Mouse (Mus musculus): ENCODE results near the gene Guca1b. TPM values are rescaled to one million over a fixed set of nuclear protein-coding genes. Genes with fewer than 3 reads are reported as not detected.
"Not testable (repeated sequence)": the region's sequence is repeated elsewhere in the genome, so short reads cannot be mapped to it uniquely, and the experiment has no call there.

Guca1b gene
- total and polyA plus RNA-seq, 2 experiments from 2014 or later, result 0.14 TPM; not detected in 1

DNA sequence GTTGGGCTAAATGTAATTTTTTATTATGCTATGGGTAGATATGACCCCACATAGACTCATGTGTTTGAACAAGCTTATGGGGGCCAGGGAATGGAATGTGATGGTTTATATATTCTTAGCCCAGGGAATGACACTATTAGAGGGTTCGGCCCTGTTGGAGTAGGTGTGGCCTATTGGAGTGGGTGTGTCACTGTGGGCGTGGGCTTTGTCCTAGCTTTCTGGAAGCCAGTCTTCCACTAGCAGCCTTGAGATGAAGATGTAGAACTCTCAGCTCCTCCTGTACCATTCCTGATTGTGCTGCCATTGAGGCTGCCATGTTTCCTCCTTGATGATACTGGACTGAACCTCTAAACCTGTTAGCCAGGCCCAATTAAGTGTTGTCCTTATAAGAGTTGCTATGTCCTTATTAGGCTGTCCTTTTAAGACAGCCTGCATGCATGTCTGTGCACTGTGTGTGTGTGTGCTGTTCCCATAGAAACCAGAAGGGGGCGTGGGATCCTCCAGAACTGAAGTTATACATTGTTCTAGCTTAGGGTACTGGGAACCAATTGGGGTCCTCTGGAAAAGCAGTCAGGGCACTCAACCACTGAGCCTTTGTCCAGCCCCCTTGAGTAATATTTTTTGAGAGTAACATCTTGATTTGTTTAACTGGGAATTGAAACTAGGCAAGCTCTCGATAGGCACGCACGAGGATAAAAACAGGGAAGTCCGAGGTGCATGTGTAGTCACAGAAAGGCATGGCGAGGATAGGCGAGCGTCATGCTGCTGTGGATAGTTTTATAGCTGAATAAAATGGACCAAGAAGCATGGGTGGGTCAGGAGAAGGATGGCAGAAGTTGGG is 22.7 kb downstream of the Guca1b start:
- TF ChIP-seq CTCF (IDR thresholded peaks at IDR 0.05; ENCODE audit: low read depth), result no peak; the same call in 1 of the 2 replicates
- 65% methylated on average over 10 of the region's 10 CpGs for WGBS
- Histone ChIP-seq H3K27ac (no peak overlapping the region), H3K4me3 (ENCODE audit: low read length) (no peak overlapping the region), H3K36me3 (ENCODE audit: insufficient read depth, low read length) (no peaks in the 10 kb centered on the region), H3K27me3 (ENCODE audit: insufficient read depth, low read length) (peaks cover 12% of the 10 kb centered on the region), H3K4me1 (ENCODE audit: insufficient read depth, low read length) (no peaks in the 10 kb centered on the region), H3K9me3 (ENCODE audit: low read length) (no peaks in the 10 kb centered on the region), H3K4me2 (ENCODE audit: low read depth, low read length) (no peak overlapping the region), H3K9ac (replicated peaks; ENCODE audit: low read length) (no peak overlapping the region)
- ATAC-seq (no peak), DNase-seq (ENCODE audit: low spot score) (no peak)

DNA sequence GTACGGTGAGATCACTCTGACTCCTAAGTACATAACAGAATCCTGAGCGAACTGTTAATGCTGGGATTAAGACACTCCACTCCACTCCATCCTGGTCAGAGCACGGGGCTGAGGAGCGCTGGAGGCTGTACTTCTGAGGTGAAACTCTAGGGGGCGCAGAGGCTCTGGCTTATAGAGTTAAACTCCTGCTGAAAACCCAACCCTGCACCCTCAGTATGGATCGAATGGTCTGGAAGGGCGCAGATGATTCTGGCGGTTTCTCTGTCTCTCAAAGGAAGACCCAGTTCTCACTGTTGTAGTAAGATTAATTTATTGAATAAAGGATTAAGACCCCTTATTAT is 23.3 kb downstream of the Guca1b start:
- H3K27ac ChIP-seq, result no peak overlapping the region
- no peak overlapping the region for H3K4me2 ChIP-seq (ENCODE audit: low read depth, low read length)
- H3K4me1 ChIP-seq (ENCODE audit: insufficient read depth, low read length), result no peaks in the 10 kb centered on the region
- no peaks in the 10 kb centered on the region for H3K9me3 ChIP-seq (ENCODE audit: low read length)
- ATAC-seq (peak; percentile 41; the same call in 1 of the 2 replicates), DNase-seq (ENCODE audit: low spot score) (peak; percentile 67)
- H3K4me3 ChIP-seq (ENCODE audit: low read length), result no peak overlapping the region
- H3K9ac ChIP-seq (replicated peaks; ENCODE audit: low read length), result no peak overlapping the region
- no peaks in the 10 kb centered on the region for H3K36me3 ChIP-seq (ENCODE audit: insufficient read depth, low read length)
- 23% methylated on average over 8 of the region's 8 CpGs for WGBS
- H3K27me3 ChIP-seq (ENCODE audit: insufficient read depth, low read length), result peaks cover 12% of the 10 kb centered on the region
- peak; percentile 75 for TF ChIP-seq CTCF (IDR thresholded peaks at IDR 0.05; ENCODE audit: low read depth)

DNA sequence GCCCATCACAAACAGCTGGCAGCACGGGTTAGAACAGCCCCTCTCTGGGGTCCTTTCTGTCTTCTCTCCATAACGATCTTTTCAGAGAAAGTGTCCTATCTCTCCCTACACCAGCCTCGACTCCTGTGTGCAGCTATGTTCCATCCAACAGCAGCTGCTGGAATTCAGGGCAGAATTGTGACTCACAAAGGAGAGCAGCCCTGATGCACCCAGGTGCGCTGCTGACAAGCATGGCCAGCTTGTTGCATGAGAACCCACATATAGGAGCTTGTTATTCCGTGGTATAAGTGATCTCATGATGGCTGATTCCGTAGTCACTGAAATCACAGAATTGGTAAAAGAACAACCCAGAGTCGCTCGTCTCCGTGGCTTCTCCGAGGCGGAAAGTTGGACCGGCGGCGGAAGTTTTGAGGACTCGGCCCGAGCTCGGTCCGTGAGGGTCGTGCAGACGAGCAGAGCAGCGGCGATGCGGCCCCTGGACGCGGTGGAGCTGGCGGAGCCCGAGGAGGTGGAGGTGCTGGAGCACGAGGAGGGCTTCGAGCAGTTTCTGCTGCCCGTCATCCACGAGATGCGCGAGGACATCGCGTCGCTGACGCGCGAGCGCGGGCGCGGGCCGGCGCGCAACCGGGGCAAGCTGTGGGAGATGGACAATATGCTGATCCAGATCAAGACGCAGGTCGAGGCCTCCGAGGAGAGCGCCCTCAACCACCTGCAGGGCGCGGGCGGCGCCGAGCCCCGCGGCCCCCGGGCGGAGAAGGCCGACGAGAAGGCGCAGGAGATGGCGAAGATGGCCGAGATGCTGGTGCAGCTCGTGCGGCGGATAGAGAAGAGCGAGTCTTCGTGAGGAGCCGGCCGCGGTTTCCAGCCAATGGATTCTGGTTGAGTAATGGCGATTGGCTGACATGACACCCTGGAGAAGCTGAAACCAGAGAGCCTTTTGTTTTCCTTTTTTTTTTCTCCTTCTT is 25.0 kb downstream of the Guca1b start:
- H3K36me3 ChIP-seq (ENCODE audit: insufficient read depth, low read length); H3K27ac ChIP-seq; H3K9me3 ChIP-seq (ENCODE audit: low read length); H3K4me1 ChIP-seq (ENCODE audit: insufficient read depth, low read length); H3K9ac ChIP-seq (replicated peaks; ENCODE audit: low read length): not testable (repeated sequence)
- peak; percentile 31 for DNase-seq (ENCODE audit: low spot score)
- Histone ChIP-seq H3K4me2 (ENCODE audit: low read depth, low read length) (peak overlapping the region; percentile 52), H3K27me3 (ENCODE audit: insufficient read depth, low read length) (peaks cover 12% of the 10 kb centered on the region), H3K4me3 (ENCODE audit: low read length) (peak overlapping the region; percentile 30)
- 4% methylated on average over 74 of the region's 74 CpGs for WGBS
- peak; percentile 73 for ATAC-seq

DNA sequence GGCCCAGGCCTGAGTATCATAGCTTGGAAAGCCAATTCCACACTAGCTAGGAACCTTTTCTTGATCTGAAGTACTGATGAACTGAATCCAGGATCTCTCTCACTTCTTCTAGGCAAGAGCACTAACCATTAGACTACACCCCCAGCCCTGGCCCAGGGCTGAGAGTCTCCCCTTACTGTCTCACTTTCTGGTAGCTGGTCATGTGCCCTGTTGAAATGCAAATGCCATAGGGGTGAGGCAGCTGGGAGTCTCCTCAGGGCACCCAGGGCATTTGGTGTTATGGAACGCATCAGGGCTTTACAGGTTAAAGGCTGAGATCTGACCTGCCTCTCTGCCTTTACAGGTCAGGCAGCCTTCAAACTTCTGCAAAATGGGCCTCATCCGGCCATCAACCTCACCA is 35.0 kb downstream of the Guca1b start:
- Histone ChIP-seq H3K36me3 (ENCODE audit: insufficient read depth, low read length) (no peaks in the 10 kb centered on the region), H3K27me3 (ENCODE audit: insufficient read depth, low read length) (no peaks in the 10 kb centered on the region)
- no peak for TF ChIP-seq CTCF (IDR thresholded peaks at IDR 0.05; ENCODE audit: low read depth)

DNA sequence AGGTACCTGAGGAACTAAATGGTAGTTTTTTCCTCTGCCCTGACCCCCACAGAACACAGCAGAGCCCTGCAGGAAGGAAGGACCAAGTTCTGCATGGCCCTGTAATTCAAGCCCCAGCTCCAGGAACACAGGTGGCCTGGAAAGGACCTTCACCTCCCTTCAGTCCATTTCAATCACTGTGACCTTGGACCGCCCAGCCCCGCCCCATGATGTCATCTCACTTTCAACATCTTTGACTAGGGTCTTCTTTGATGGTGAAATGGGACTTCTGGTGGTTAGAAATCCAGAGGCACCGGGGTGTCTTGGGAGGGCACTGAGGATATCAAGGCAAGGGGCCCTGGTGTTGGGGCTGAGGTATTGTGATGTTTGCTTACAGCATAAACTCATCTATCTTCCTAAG is 36.4 kb downstream of the Guca1b start:
- Histone ChIP-seq H3K9me3 (ENCODE audit: low read length) (no peaks in the 10 kb centered on the region), H3K36me3 (ENCODE audit: insufficient read depth, low read length) (no peaks in the 10 kb centered on the region), H3K27ac (no peak overlapping the region), H3K27me3 (ENCODE audit: insufficient read depth, low read length) (no peaks in the 10 kb centered on the region), H3K4me2 (ENCODE audit: low read depth, low read length) (no peak overlapping the region), H3K9ac (replicated peaks; ENCODE audit: low read length) (no peak overlapping the region), H3K4me1 (ENCODE audit: insufficient read depth, low read length) (no peaks in the 10 kb centered on the region), H3K4me3 (ENCODE audit: low read length) (no peak overlapping the region)
- DNase-seq (ENCODE audit: low spot score) (no peak), ATAC-seq (no peak)
- 99% methylated on average over 3 of the region's 3 CpGs for WGBS
- no peak for TF ChIP-seq CTCF (IDR thresholded peaks at IDR 0.05; ENCODE audit: low read depth)

More for the DNA sequence above, 35.0 kb downstream of the Guca1b start:
- 71% methylated on average over 2 of the region's 2 CpGs for WGBS
- Histone ChIP-seq H3K9ac (replicated peaks; ENCODE audit: low read length) (no peak overlapping the region), H3K4me1 (ENCODE audit: insufficient read depth, low read length) (no peaks in the 10 kb centered on the region), H3K9me3 (ENCODE audit: low read length) (no peaks in the 10 kb centered on the region), H3K4me2 (ENCODE audit: low read depth, low read length) (no peak overlapping the region), H3K4me3 (ENCODE audit: low read length) (no peak overlapping the region), H3K27ac (no peak overlapping the region)
- DNase-seq (ENCODE audit: low spot score), result no peak
- ATAC-seq, result no peak

DNA sequence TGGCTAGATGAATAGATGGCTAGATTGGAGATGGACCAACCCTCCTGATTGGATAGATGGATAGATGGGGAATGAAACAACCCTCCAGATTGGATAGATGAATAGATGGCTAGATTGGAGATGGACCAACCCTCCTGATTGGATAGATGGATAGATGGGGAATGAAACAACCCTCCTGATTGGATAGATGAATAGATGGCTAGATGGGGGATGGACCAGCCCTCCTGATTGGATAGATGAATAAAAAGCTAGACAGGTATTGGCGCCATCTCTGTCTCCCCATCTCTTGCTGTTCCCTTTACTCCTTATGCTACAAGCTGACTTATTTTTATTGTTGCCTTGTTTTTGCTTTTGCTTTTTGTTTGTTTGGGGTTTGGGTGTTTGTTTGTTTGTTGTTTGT is 37.4 kb downstream of the Guca1b start:
- ATAC-seq; H3K9me3 ChIP-seq (ENCODE audit: low read length); H3K4me3 ChIP-seq (ENCODE audit: low read length); DNase-seq (ENCODE audit: low spot score); H3K27ac ChIP-seq; H3K4me2 ChIP-seq (ENCODE audit: low read depth, low read length); H3K9ac ChIP-seq (replicated peaks; ENCODE audit: low read length); H3K36me3 ChIP-seq (ENCODE audit: insufficient read depth, low read length); H3K27me3 ChIP-seq (ENCODE audit: insufficient read depth, low read length); H3K4me1 ChIP-seq (ENCODE audit: insufficient read depth, low read length): not testable (repeated sequence)
- 100% methylated on average over 1 of the region's 1 CpGs for WGBS

Data from hindbrain, postnatal 0 days (tissue).